In the genomic region with DNA sequence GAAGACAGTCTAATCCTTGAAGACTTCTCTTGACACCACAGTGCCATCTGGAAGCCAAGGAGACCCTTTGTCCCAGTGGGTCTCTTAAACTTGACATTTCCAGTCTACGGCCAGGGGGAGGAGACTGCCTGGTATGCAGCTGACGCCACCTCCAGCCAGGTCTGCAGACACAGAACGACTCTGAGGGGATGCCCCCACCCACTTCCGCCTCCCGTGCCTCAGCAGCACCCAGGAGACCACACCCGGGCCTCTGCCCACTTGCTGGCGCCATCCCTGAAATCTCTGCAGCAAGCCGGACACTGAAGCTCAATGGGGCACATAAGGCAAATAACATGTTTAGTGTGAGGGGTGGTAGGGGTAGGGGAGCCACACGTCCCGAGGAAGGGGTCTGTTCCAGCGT, we compare ENCODE assay signal across 20 mouse cellular contexts.
"Had no signal": no experiment of that assay in that cellular context is flagged by ENCODE, and none has a peak within 500 bp of the region (broad histone marks: within the 10 kb centered on the region; RNA-seq: fewer than 3 reads in every experiment).

No protein-coding gene starts in this region.

- H3K27ac ChIP-seq: left cerebral cortex, adult 2 months; limb, embryonic 12.5 days; limb, embryonic 15.5 days; liver, embryonic 14.5 days; macrophage; midbrain, embryonic 13.5 days; stomach, postnatal 0 days had no signal

- H3K9me3 ChIP-seq: limb, embryonic 12.5 days; limb, embryonic 15.5 days; midbrain, embryonic 13.5 days had no signal

- H3K4me1 ChIP-seq: limb, embryonic 12.5 days; limb, embryonic 15.5 days; midbrain, embryonic 13.5 days had no signal

- H3K9ac ChIP-seq: limb, embryonic 12.5 days; limb, embryonic 15.5 days; liver, embryonic 14.5 days; liver, postnatal 0 days; lung, embryonic 14.5 days; midbrain, embryonic 13.5 days had no signal

- ATAC-seq: liver, postnatal 0 days; lung, postnatal 0 days; midbrain, embryonic 13.5 days; midbrain, embryonic 16.5 days had no signal

- H3K27me3 ChIP-seq: limb, embryonic 12.5 days; limb, embryonic 15.5 days; midbrain, embryonic 13.5 days had no signal

- H3K4me2 ChIP-seq: limb, embryonic 12.5 days; limb, embryonic 15.5 days; liver, embryonic 11.5 days; lung, embryonic 14.5 days; midbrain, embryonic 13.5 days had no signal

- DNase-seq: kidney, adult 9 months; kidney, postnatal 14 days; kidney, postnatal 4 days; liver, postnatal 0 days; lung, embryonic 14.5 days; right cerebral cortex, postnatal 14 days; right cerebral cortex, postnatal 4 days; thymus, adult 2 months; thymus, postnatal 14 days; thymus, postnatal 4 days had no signal

- H3K4me3 ChIP-seq: left cerebral cortex, adult 2 months; limb, embryonic 12.5 days; limb, embryonic 15.5 days; midbrain, embryonic 13.5 days had no signal
